Mouse (Mus musculus): ENCODE data around the gene Slc48a1. TPM values are rescaled to one million over a fixed set of nuclear protein-coding genes. Genes with fewer than 3 reads are reported as not detected.
A peak's percentile ranks its signal among the peaks of the same experiment; 100 is the strongest.

Slc48a1 gene
- total RNA-seq (2015) (83.0 and 94.4 TPM in 2 replicates), total RNA-seq (2017) (62.7 and 70.0 TPM in 2 replicates)

- no peak for ATAC-seq (replicated peaks; ENCODE audit: poor library complexity)
Measured at GRCm38 (mm10) chr15:97778311-97779098, at the start of gene Slc48a1. Gene Slc48a1 (plus strand): TSS chr15:97778520.

GRCm38 (mm10) chr15:97728804-97729203 lies 49.5 kb upstream of the Slc48a1 start:
- ATAC-seq (replicated peaks; ENCODE audit: poor library complexity), result no peak

GRCm38 (mm10) chr15:97730365-97730764 lies 48.0 kb upstream of the Slc48a1 start:
- no peak for ATAC-seq (replicated peaks; ENCODE audit: poor library complexity)

- ATAC-seq (replicated peaks; ENCODE audit: poor library complexity), result 0 out of 2 replicates have a peak, but pooled peaks have one; percentile 9
Measured at GRCm38 (mm10) chr15:97731111-97731510, 47.2 kb upstream of the Slc48a1 start, which contains the start of gene Endou. Gene Endou (minus strand): TSS chr15:97731339.

GRCm38 (mm10) chr15:97731988-97732387 lies 46.3 kb upstream of the Slc48a1 start:
- ATAC-seq (replicated peaks; ENCODE audit: poor library complexity), result no peak

- ATAC-seq (replicated peaks; ENCODE audit: poor library complexity), result peak; percentile 91
Measured at GRCm38 (mm10) chr15:97738923-97739322, 39.4 kb upstream of the Slc48a1 start.

GRCm38 (mm10) chr15:97740283-97740732 lies 38.0 kb upstream of the Slc48a1 start:
- no peak for ATAC-seq (replicated peaks; ENCODE audit: poor library complexity)

GRCm38 (mm10) chr15:97741662-97742061 lies 36.7 kb upstream of the Slc48a1 start:
- no peak for ATAC-seq (replicated peaks; ENCODE audit: poor library complexity)

GRCm38 (mm10) chr15:97742074-97742473 lies 36.2 kb upstream of the Slc48a1 start:
- no peak for ATAC-seq (replicated peaks; ENCODE audit: poor library complexity)

- ATAC-seq (replicated peaks; ENCODE audit: poor library complexity), result no peak
Measured at GRCm38 (mm10) chr15:97742600-97742999, 35.7 kb upstream of the Slc48a1 start.

GRCm38 (mm10) chr15:97743210-97743609 lies 35.1 kb upstream of the Slc48a1 start:
- ATAC-seq (replicated peaks; ENCODE audit: poor library complexity), result no peak

GRCm38 (mm10) chr15:97743961-97744525 lies 34.3 kb upstream of the Slc48a1 start:
- ATAC-seq (replicated peaks; ENCODE audit: poor library complexity), result no peak

- peak; percentile 60 for ATAC-seq (replicated peaks; ENCODE audit: poor library complexity)
Measured at GRCm38 (mm10) chr15:97744930-97745329, 33.4 kb upstream of the Slc48a1 start.

- ATAC-seq (replicated peaks; ENCODE audit: poor library complexity), result no peak
Measured at GRCm38 (mm10) chr15:97745331-97745730, 33.0 kb upstream of the Slc48a1 start.

GRCm38 (mm10) chr15:97746278-97746677 lies 32.0 kb upstream of the Slc48a1 start:
- no peak for ATAC-seq (replicated peaks; ENCODE audit: poor library complexity)

- ATAC-seq (replicated peaks; ENCODE audit: poor library complexity), result peak; percentile 15
Measured at GRCm38 (mm10) chr15:97746748-97747147, 31.6 kb upstream of the Slc48a1 start.

GRCm38 (mm10) chr15:97747486-97747885 lies 30.8 kb upstream of the Slc48a1 start:
- no peak for ATAC-seq (replicated peaks; ENCODE audit: poor library complexity)

- peak; percentile 50 for ATAC-seq (replicated peaks; ENCODE audit: poor library complexity)
Measured at GRCm38 (mm10) chr15:97748309-97748708, 30.0 kb upstream of the Slc48a1 start.

- no peak for ATAC-seq (replicated peaks; ENCODE audit: poor library complexity)
Measured at GRCm38 (mm10) chr15:97748964-97749363, 29.4 kb upstream of the Slc48a1 start.

- ATAC-seq (replicated peaks; ENCODE audit: poor library complexity), result no peak
Measured at GRCm38 (mm10) chr15:97749397-97749796, 28.9 kb upstream of the Slc48a1 start.

GRCm38 (mm10) chr15:97749841-97750240 lies 28.5 kb upstream of the Slc48a1 start:
- 0 out of 2 replicates have a peak, but pooled peaks have one; percentile 3 for ATAC-seq (replicated peaks; ENCODE audit: poor library complexity)

GRCm38 (mm10) chr15:97750697-97751096 lies 27.6 kb upstream of the Slc48a1 start:
- ATAC-seq (replicated peaks; ENCODE audit: poor library complexity), result peak; percentile 71

All from megakaryocyte progenitor cell, adult 5-6 weeks (primary cell).